Mouse (Mus musculus) liver, postnatal 0 days (tissue): ENCODE data around the gene Gabbr2.

Experiments
- CTCF ChIP-seq: sonication (generic); IDR thresholded peaks from 2 replicates; pipeline ENCODE4 v1.5.1; 2016; ENCODE audit warnings: antibody characterized with exemption, low read depth
- EP300 ChIP-seq: IDR thresholded peaks from 2 replicates; pipeline ENCODE4 v1.6.1; 2016; ENCODE audit warnings: antibody characterized with exemption, low read depth, mild to moderate bottlenecking

DNA sequence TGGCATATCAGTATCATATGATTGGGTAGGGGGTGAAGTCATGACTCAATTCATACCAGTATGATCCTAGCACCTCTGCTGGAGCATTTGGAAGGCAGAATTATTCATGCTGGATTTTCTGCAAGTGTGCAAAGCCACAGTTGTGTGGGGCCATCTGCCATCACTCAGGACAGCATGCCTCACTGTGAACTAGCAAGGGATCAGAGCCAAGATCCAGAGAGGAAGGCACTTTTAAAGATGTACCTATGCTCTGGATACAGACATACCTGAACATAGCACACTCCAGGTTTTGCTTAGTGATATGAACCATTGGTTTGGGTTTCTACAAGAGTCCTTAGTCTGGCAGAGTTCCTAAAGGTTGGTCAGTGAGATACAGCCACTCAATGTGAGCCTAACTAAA is 5.6 kb downstream of the Gabbr2 start:
- TF ChIP-seq CTCF, result no peak
- no peak for TF ChIP-seq EP300
